In genomic region chr11:24116041-24116440, GRCm38 (mm10) we compare ENCODE assay signal across 27 mouse cellular contexts. TPM values are rescaled to one million over a fixed set of nuclear protein-coding genes. Genes with fewer than 3 reads are reported as not detected.
"Had no signal": no experiment of that assay in that cellular context is flagged by ENCODE, and none has a peak within 500 bp of the region (broad histone marks: within the 10 kb centered on the region; RNA-seq: fewer than 3 reads in every experiment).

No protein-coding gene starts in this region.

- DNase-seq: lung, adult 18-20 months; lung, embryonic 14.5 days; lung, postnatal 10 days; lung, postnatal 4 days; retina, postnatal 1 day; right cerebral cortex, adult 18-20 months; right cerebral cortex, postnatal 25 days; right cerebral cortex, postnatal 4 days; spleen, adult 18-20 months; thymus, adult 2 months; thymus, postnatal 25 days; thymus, postnatal 4 days had no signal

- H3K4me2 ChIP-seq: lung, embryonic 14.5 days; midbrain, embryonic 11.5 days; midbrain, embryonic 13.5 days; midbrain, embryonic 15.5 days; neural tube, embryonic 13.5 days; neural tube, embryonic 15.5 days; stomach, embryonic 15.5 days had no signal

- H3K27ac ChIP-seq: midbrain, embryonic 13.5 days; midbrain, embryonic 15.5 days; neural tube, embryonic 13.5 days; neural tube, embryonic 15.5 days; stomach, embryonic 15.5 days; stomach, postnatal 0 days had no signal

- H3K9me3 ChIP-seq: midbrain, embryonic 13.5 days; midbrain, embryonic 15.5 days; neural tube, embryonic 13.5 days; neural tube, embryonic 15.5 days; stomach, embryonic 15.5 days had no signal

- H3K27me3 ChIP-seq: midbrain, embryonic 13.5 days; midbrain, embryonic 15.5 days; neural tube, embryonic 13.5 days; neural tube, embryonic 15.5 days; stomach, embryonic 15.5 days had no signal

- H3K9ac ChIP-seq: lung, embryonic 14.5 days; midbrain, embryonic 13.5 days; midbrain, embryonic 15.5 days; neural tube, embryonic 13.5 days; neural tube, embryonic 15.5 days; stomach, embryonic 15.5 days had no signal

- H3K4me3 ChIP-seq: midbrain, embryonic 13.5 days; midbrain, embryonic 15.5 days; myocyte; neural tube, embryonic 13.5 days; neural tube, embryonic 15.5 days; stomach, embryonic 15.5 days had no signal

- H3K36me3 ChIP-seq: midbrain, embryonic 15.5 days; neural tube, embryonic 15.5 days; stomach, embryonic 15.5 days had no signal

- ATAC-seq: midbrain, embryonic 13.5 days; midbrain, embryonic 15.5 days had no signal

RNA-seq across cellular contexts. Expression of gene Bcl11a, which starts 38.2 kb away (rescaled TPM):
- polyA plus RNA-seq: myocyte had no signal

RNA-seq across cellular contexts. Expression of gene A830031A19Rik, which starts 41.2 kb away (rescaled TPM):
- total RNA-seq: megakaryocyte, adult 5-6 weeks; megakaryocyte-erythroid progenitor cell, adult 5-6 weeks had no signal
- polyA plus RNA-seq: liver, embryonic 16.5 days; lung, embryonic 14.5 days; lung, embryonic 16.5 days; midbrain, embryonic 11.5 days; midbrain, embryonic 13.5 days; myocyte; neural tube, embryonic 11.5 days; neural tube, embryonic 13.5 days; neural tube, embryonic 15.5 days; small intestine, adult 2 months; stomach, embryonic 15.5 days; stomach, postnatal 0 days; thymus, adult 2 months; urinary bladder, adult 2 months had no signal
